Mouse (Mus musculus) lung, embryonic 16.5 days (tissue): ENCODE results near the gene Slc5a5. TPM values are rescaled to one million over a fixed set of nuclear protein-coding genes. Genes with fewer than 3 reads are reported as not detected.
A peak's percentile ranks its signal among the peaks of the same experiment; 100 is the strongest.

Experiments
- ATAC-seq: fragments of 200-750 bp; cut with Nextera tagmentation; 2 replicates; pipeline ENCODE4 v1.8.0; 2017; ENCODE audit warnings: low read depth, mild to moderate bottlenecking, moderate library complexity
- H3K27ac ChIP-seq: fragments of 300-500 bp; sonication (generic); 2 replicates; pipeline ENCODE4 v1.5.1; 2014; ENCODE audit warnings: mild to moderate bottlenecking, control low read depth, low read length
- H3K27me3 ChIP-seq: fragments of 300-500 bp; sonication (generic); 2 replicates; pipeline ENCODE4 v1.6.1; 2014; ENCODE audit warnings: low read depth, low read length, mixed read lengths; ENCODE audit not compliant: control insufficient read depth, insufficient read depth
- H3K36me3 ChIP-seq: fragments of 300-500 bp; sonication (generic); 2 replicates; pipeline ENCODE4 v1.6.1; 2014; ENCODE audit warnings: low read length; ENCODE audit not compliant: control insufficient read depth, insufficient read depth
- H3K4me1 ChIP-seq: fragments of 300-500 bp; sonication (generic); replicated peaks from 2 replicates; pipeline ENCODE4 v1.6.1; 2014; ENCODE audit warnings: low read length, mixed read lengths; ENCODE audit not compliant: control insufficient read depth, insufficient read depth
- H3K4me2 ChIP-seq: fragments of 300-500 bp; sonication (generic); 2 replicates; pipeline ENCODE4 v1.6.1; 2014; ENCODE audit warnings: low read depth, low read length, control low read depth
- H3K4me3 ChIP-seq: fragments of 300-500 bp; sonication (generic); 2 replicates; pipeline ENCODE4 v1.5.1; 2014; ENCODE audit warnings: mild to moderate bottlenecking, low read length, control low read depth
- H3K9ac ChIP-seq: fragments of 300-500 bp; sonication (generic); 2 replicates; pipeline ENCODE4 v1.6.1; 2014; ENCODE audit warnings: low read length, control low read depth
- H3K9me3 ChIP-seq: fragments of 300-500 bp; sonication (generic); 2 replicates; pipeline ENCODE4 v1.6.1; 2016; ENCODE audit warnings: low read length; ENCODE audit not compliant: control insufficient read depth
- WGBS: fragments of 180-500 bp; shearing (Covaris S2); extraction: QIAGEN DNeasy Blood & Tissue Kit; methylation state at CpG from one replicate; pipeline ENCODE4 v1.1.7; 2014; 5-methylcytosine and 5-hydroxymethylcytosine counted together
- polyA plus RNA-seq: library from polyadenylated mRNA; unstranded; fragments of >200 nt; fragmentation: Nextera tagmentation; extraction: Ambion mirVana; gene quantifications from 2 replicates; pipeline ENCODE4 v1.2.1, GENCODE M21; 2015

Slc5a5 gene
- polyA plus RNA-seq, result 0.13 and 0.16 TPM in 2 replicates

DNA sequence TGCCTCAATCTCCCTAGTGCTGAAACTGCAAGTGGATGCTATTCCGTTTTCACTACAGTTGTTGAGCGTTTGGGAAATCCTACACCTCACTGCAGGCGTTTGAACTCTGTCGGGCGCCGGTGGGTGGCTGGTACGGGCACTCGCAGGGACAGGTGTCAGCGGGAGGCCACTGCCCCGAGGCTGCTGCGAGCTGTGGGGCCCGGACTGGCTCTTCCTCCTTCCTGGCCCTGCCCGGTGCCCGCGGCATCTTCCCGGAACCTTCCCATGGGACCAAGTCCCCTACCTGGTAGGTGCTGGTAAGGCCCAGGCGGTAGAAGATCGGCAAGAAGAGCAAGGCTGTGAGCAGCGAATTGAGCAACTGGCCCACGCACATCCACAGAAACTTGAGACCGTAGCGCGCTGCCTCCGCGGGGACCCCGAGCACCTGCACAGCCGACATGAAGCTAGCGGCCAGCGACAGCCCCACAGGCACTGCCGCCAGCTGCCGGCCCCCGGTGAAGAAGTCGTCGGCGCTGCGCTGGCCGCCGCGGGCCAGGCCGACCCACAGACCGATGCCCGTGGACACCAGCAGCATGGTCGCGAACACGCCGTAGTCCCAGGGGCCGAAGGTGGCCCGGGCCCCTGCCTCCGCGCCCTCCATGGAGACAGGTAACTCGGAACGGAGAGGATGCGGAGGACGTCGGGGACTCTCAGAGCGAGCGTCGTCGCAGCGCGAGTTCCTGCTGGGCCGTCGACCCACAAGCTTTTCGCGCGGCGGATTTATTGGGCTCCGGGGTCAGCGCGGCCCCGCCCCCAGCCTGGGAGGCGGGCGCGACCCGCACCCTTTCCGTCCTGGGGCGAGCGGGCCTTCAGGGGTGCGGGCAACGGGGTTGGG lies at the start of gene Slc5a5:
Gene Slc5a5, minus strand, starts transcription at position 736 of the 874 bp plus-strand sequence.
- H3K27ac ChIP-seq, result no peak within 1 kb of the TSS
- H3K9ac ChIP-seq, result peak within 1 kb of the TSS; percentile 33; the same call in 1 of the 2 replicates
- peak within 1 kb of the TSS; percentile 24 for H3K4me3 ChIP-seq
- H3K4me2 ChIP-seq, result peak within 1 kb of the TSS; percentile 51
- H3K36me3 ChIP-seq, result peaks cover 18% of the 10 kb centered on the region
- H3K27me3 ChIP-seq, result peaks cover 34% of the 10 kb centered on the region
- no peak for ATAC-seq
- no peaks in the 10 kb centered on the region for H3K9me3 ChIP-seq
- peaks cover 17% of the 10 kb centered on the region for H3K4me1 ChIP-seq
- WGBS, result 4% methylated on average over 75 of the region's 80 CpGs

DNA sequence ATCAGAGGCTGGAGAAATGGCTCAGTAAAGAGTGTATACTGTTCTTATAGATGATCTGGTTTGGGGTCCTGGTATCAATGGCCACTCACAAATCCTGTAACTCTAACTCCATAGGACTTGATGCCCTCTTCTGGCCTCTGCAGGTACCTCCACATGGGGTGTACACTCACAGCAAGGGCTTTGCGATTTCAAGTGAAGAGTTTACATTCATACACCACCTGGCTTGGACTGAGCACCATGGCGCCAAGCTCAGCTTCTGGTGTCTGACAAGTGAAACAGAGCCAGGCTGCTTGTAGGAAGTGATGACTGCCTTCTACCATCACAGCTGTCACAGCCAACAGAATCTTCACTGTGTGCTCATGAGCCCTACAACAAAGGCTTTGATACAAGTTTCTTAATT lies 48.9 kb upstream of the Slc5a5 start:
- WGBS, result 66% methylated on average over 2 of the region's 2 CpGs
- no peak overlapping the region for H3K27ac ChIP-seq
- no peak overlapping the region for H3K9ac ChIP-seq
- no peaks in the 10 kb centered on the region for H3K27me3 ChIP-seq
- no peak overlapping the region for H3K4me2 ChIP-seq
- no peak overlapping the region for H3K4me3 ChIP-seq
- no peaks in the 10 kb centered on the region for H3K36me3 ChIP-seq
- no peaks in the 10 kb centered on the region for H3K9me3 ChIP-seq
- no peaks in the 10 kb centered on the region for H3K4me1 ChIP-seq
- ATAC-seq, result no peak

DNA sequence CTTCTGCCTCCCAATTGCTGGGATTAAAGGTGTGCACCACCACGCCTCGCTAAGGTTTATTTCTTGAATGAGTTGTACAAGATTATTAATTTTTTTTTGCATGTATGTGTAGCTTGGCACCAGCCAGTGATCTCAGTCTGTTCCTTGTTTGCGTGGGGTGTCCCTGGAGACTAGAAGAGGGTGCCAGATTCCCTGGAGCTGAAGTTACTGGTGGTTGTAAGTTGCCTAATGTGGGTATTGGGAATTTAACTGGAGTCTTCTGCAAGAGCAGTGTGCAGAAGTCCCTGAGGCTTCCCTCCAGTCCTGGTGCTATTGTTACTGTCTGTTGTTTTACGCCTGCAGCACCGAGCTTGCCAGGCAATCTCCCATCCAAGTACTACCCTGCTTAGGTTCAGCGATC lies 44.6 kb upstream of the Slc5a5 start:
- Histone ChIP-seq H3K4me3 (no peak overlapping the region), H3K9me3 (no peaks in the 10 kb centered on the region), H3K4me2 (no peak overlapping the region), H3K27me3 (no peaks in the 10 kb centered on the region), H3K4me1 (no peaks in the 10 kb centered on the region), H3K36me3 (no peaks in the 10 kb centered on the region), H3K9ac (no peak overlapping the region), H3K27ac (no peak overlapping the region)
- WGBS, result 78% methylated on average over 6 of the region's 6 CpGs
- ATAC-seq, result no peak

DNA sequence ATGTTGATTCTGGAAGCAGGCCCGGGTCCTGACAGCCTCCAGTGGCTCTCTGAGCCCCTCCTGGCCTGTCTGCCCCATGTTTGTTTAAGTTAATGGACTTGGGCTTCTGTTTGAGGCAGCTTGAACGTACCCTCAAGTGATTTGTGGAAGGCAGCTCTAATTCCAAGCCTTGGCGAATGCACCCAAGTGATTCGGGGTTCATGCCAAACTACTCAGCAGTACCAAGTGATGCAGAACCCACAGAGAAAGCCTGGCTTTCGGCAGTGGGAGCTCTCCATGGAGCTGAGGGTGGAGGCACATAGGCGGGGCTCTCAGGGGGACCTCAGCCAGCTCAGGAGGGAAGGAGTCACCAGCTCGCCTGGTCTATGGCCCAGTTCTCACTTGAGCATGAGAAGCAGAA lies 42.2 kb upstream of the Slc5a5 start:
- Histone ChIP-seq H3K27me3 (no peaks in the 10 kb centered on the region), H3K27ac (no peak overlapping the region), H3K4me1 (no peaks in the 10 kb centered on the region), H3K4me2 (no peak overlapping the region), H3K4me3 (no peak overlapping the region), H3K9me3 (no peaks in the 10 kb centered on the region), H3K36me3 (no peaks in the 10 kb centered on the region), H3K9ac (no peak overlapping the region)
- 48% methylated on average over 7 of the region's 7 CpGs for WGBS
- ATAC-seq, result peak; percentile 31; the same call in 1 of the 2 replicates

DNA sequence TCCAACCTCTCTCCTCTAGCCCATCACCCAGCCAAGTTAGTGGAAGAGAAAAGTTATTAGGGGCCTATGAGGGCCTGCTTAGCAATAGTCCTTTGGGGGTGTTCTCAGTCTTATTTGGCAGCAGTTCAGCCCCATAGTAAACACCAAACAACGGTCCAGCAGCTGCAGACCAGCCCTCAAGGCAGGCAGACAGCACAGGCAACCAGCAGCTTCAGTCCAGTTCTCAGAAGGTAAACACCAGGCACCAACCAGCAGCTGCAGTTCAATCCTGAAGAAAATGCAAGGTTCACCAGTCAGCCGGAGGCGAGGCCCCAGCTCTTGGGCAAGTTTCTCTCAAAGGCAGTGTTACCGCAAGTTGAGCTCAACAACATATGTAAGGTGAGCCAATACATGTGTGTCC lies 40.5 kb upstream of the Slc5a5 start:
- Histone ChIP-seq H3K27ac (no peak overlapping the region), H3K4me3 (no peak overlapping the region), H3K9me3 (no peaks in the 10 kb centered on the region), H3K36me3 (no peaks in the 10 kb centered on the region), H3K27me3 (no peaks in the 10 kb centered on the region), H3K4me1 (no peaks in the 10 kb centered on the region), H3K9ac (no peak overlapping the region), H3K4me2 (no peak overlapping the region)
- ATAC-seq, result no peak
- WGBS, result 73% methylated on average over 4 of the region's 4 CpGs

DNA sequence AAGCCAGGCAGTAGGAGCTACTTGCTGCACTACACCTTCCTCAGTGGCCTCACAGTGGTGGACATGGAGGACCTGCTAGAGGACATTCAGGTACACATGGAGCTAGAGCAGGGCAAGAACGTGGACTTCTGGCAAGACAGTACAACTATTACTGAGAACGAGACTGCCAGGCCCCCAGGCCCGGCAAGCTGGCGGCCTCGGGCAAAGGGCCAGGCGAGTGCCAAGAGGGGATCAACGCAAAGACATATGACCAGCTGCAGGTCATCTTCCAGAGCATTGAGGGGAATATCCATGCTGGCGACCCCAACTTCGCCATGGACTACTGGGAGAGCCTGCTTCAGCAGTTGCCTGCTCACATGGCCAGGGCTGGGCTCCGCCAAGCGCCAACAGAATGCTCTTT lies 39.2 kb upstream of the Slc5a5 start:
- H3K27ac ChIP-seq, result no peak overlapping the region
- 89% methylated on average over 11 of the region's 11 CpGs for WGBS
- H3K9me3 ChIP-seq, result no peaks in the 10 kb centered on the region
- H3K4me3 ChIP-seq, result no peak overlapping the region
- H3K4me2 ChIP-seq, result no peak overlapping the region
- no peak for ATAC-seq
- no peaks in the 10 kb centered on the region for H3K36me3 ChIP-seq
- no peaks in the 10 kb centered on the region for H3K27me3 ChIP-seq
- H3K9ac ChIP-seq, result no peak overlapping the region
- H3K4me1 ChIP-seq, result no peaks in the 10 kb centered on the region

DNA sequence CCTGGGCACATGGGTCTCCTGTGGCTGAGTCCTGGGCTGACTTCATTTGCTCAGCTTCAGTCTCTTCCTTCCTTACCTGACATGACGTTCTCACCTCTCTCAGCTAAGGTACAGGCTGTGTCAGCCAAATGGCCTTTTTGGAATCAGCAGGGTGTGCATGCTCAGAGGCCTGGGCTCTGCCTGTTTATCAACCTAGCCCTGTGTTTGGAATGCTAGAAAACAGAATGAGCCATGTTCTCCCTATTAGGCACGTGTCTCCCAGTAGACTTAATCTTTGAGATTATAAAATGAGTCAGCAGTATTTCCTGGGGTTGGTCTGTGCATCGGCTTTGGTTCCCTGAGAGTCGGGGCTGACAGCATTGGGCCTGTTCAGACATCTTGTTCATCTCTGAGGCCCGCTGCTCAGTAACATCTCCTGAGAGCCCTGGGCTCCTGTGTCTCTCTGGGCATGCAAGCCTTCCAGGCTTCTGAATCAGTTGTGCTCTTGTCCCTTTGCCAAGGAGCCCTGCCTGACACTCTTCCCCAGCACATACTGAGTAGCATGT lies 36.3 kb upstream of the Slc5a5 start:
- Histone ChIP-seq H3K9ac (no peak overlapping the region), H3K27me3 (no peaks in the 10 kb centered on the region), H3K9me3 (no peaks in the 10 kb centered on the region), H3K27ac (no peak overlapping the region), H3K36me3 (no peaks in the 10 kb centered on the region), H3K4me3 (no peak overlapping the region), H3K4me1 (no peaks in the 10 kb centered on the region), H3K4me2 (no peak overlapping the region)
- ATAC-seq, result no peak
- 70% methylated on average over 5 of the region's 5 CpGs for WGBS

DNA sequence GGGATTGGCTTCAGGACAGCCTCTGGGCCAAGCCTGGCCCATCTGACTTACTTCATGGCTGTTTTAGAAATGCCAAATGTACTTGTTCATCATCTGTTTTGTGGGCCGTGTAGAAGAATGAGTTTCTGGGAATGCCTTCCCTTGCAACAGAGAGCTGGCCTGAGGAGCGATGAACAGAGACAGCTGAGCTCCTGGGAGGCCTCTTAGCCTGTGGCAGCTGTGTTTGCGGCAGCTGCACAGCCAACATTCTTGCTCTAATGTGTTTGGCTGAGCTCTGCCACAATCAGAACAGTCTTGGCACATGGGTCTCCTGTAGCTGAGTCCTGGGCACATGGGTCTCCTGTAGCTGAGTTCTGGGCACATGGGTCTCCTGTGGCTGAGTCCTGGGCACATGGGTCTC lies 35.5 kb upstream of the Slc5a5 start:
- ATAC-seq, result no peak
- WGBS, result 63% methylated on average over 3 of the region's 3 CpGs
- H3K36me3 ChIP-seq, result no peaks in the 10 kb centered on the region
- no peak overlapping the region for H3K9ac ChIP-seq
- H3K27ac ChIP-seq, result no peak overlapping the region
- H3K4me1 ChIP-seq, result no peaks in the 10 kb centered on the region
- H3K4me2 ChIP-seq, result no peak overlapping the region
- H3K9me3 ChIP-seq, result no peaks in the 10 kb centered on the region
- H3K4me3 ChIP-seq, result no peak overlapping the region
- no peaks in the 10 kb centered on the region for H3K27me3 ChIP-seq

DNA sequence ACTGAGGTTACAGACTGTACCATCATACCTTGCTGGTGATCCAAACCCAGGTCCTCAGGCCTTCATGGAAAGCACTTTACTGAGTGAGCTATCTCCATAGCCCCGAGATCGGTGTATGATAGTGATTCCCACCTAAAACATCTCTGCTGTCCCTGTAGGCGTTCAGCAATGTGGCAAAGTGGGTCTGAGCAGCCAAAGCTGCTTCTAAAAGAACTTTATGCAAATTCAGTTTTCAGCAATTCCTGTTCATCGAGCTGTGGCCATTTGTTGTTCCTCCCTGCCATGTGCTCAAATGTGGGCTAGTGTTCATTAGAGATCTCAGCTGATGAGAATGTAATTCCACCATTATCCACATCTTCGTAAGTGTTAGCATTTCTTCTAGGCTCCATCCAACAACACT lies 33.8 kb upstream of the Slc5a5 start:
- WGBS, result 85% methylated on average over 5 of the region's 5 CpGs
- Histone ChIP-seq H3K4me3 (no peak overlapping the region), H3K27ac (no peak overlapping the region), H3K4me2 (no peak overlapping the region), H3K27me3 (no peaks in the 10 kb centered on the region), H3K9ac (no peak overlapping the region), H3K9me3 (no peaks in the 10 kb centered on the region), H3K36me3 (no peaks in the 10 kb centered on the region; the same call in 1 of the 2 replicates), H3K4me1 (no peaks in the 10 kb centered on the region)
- ATAC-seq, result no peak
